Mouse (Mus musculus): ENCODE results near the gene Zfyve1.
A peak's percentile ranks its signal among the peaks of the same experiment; 100 is the strongest.

Gene Zfyve1

GRCm38 (mm10) chr12:83524329-83524728 lies 72.7 kb downstream of the Zfyve1 start:
- DNase-seq (ENCODE audit: low read depth in 2 of 2, low spot score in 2 of 2), result no peak

- DNase-seq (ENCODE audit: low read depth in 2 of 2, low spot score in 2 of 2), result no peak
Observed at GRCm38 (mm10) chr12:83523892-83524291, 73.1 kb downstream of the Zfyve1 start.

- DNase-seq (ENCODE audit: low read depth in 2 of 2, low spot score in 2 of 2), result no peak
Observed at GRCm38 (mm10) chr12:83523056-83523455, 74.0 kb downstream of the Zfyve1 start.

- no peak for DNase-seq (ENCODE audit: low read depth in 2 of 2, low spot score in 2 of 2)
Observed at GRCm38 (mm10) chr12:83521083-83521482, 75.9 kb downstream of the Zfyve1 start.

GRCm38 (mm10) chr12:83520311-83520890 lies 76.6 kb downstream of the Zfyve1 start, which contains the start of gene Dcaf4:
Gene Dcaf4, plus strand, starts transcription at chr12:83520466.
- DNase-seq (ENCODE audit: low read depth in 2 of 2, low spot score in 2 of 2), result peak; percentile 91 to 97

- no peak for DNase-seq (ENCODE audit: low read depth in 2 of 2, low spot score in 2 of 2)
Observed at GRCm38 (mm10) chr12:83517580-83517979, 79.4 kb downstream of the Zfyve1 start.

GRCm38 (mm10) chr12:83514216-83514615 lies 82.8 kb downstream of the Zfyve1 start:
- DNase-seq (ENCODE audit: low read depth in 2 of 2, low spot score in 2 of 2), result no peak

- DNase-seq (ENCODE audit: low read depth in 2 of 2, low spot score in 2 of 2), result no peak
Observed at GRCm38 (mm10) chr12:83513185-83513584, 83.8 kb downstream of the Zfyve1 start.

GRCm38 (mm10) chr12:83512783-83513182 lies 84.2 kb downstream of the Zfyve1 start:
- DNase-seq (ENCODE audit: low read depth in 2 of 2, low spot score in 2 of 2), result no peak

GRCm38 (mm10) chr12:83510586-83510985 lies 86.4 kb downstream of the Zfyve1 start:
- DNase-seq (ENCODE audit: low read depth in 2 of 2, low spot score in 2 of 2), result no peak

GRCm38 (mm10) chr12:83506543-83506942 lies 90.5 kb downstream of the Zfyve1 start:
- no peak for DNase-seq (ENCODE audit: low read depth in 2 of 2, low spot score in 2 of 2)

GRCm38 (mm10) chr12:83502190-83502589 lies 94.8 kb downstream of the Zfyve1 start:
- DNase-seq (ENCODE audit: low read depth in 2 of 2, low spot score in 2 of 2), result peak in 1 of 2 experiments; percentile 63

GRCm38 (mm10) chr12:83499256-83499655 lies 97.8 kb downstream of the Zfyve1 start:
- no peak for DNase-seq (ENCODE audit: low read depth in 2 of 2, low spot score in 2 of 2)

- no peak for DNase-seq (ENCODE audit: low read depth in 2 of 2, low spot score in 2 of 2)
Observed at GRCm38 (mm10) chr12:83497959-83498358, 99.1 kb downstream of the Zfyve1 start.

GRCm38 (mm10) chr12:83496736-83497135 lies 100.3 kb downstream of the Zfyve1 start:
- DNase-seq (ENCODE audit: low read depth in 2 of 2, low spot score in 2 of 2), result no peak
